8 mouse cellular contexts compared by ENCODE assay signal in the genomic region with DNA sequence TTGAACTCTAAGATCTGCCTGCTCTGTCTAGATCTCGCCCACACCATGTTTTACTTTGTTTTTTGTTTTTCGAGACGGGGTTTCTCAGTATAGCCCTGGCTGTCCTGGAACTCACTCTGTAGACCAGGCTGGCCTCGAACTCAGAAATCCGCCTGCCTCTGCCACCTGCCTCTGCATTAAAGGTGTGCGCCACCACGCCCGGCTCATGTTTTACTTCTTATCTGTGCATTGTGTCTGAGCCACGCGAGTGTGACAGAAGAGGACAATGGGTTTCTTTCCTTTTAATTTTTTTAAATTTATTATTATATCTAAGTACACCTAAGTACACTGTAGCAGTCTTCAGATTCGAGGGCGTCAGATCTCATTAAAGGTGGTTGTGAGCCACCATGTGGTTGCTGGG. TPM values are rescaled to one million over a fixed set of nuclear protein-coding genes. Genes with fewer than 3 reads are reported as not detected.
A peak's percentile ranks its signal among the peaks of the same experiment; 100 is the strongest.
DNase-seq lines count a peak whose midpoint lies in the region; ATAC-seq and TF ChIP-seq lines count a peak whose summit lies in the region.

No protein-coding gene starts in this region.

- peaks cover 43% of the 10 kb centered on the region for H3K79me2 ChIP-seq in C2C12 (ENCODE audit: control insufficient read depth, insufficient read depth)

- H3K79me3 ChIP-seq in C2C12 (ENCODE audit: low read depth), result peaks cover 13% of the 10 kb centered on the region

- H3K4me3 ChIP-seq in C2C12 (ENCODE audit: insufficient read depth, poor library complexity, severe bottlenecking), result peak overlapping the region; percentile 60
- H3K4me3 ChIP-seq in forebrain, postnatal 0 days (ENCODE audit: low read depth, low read length), result peak overlapping the region; percentile 72
- H3K4me3 ChIP-seq in liver, embryonic 14.5 days (ENCODE audit: insufficient read depth in 1 of 2, low read depth in 2 of 2, low read length in 2 of 2), result peak overlapping the region; percentile 82 to 91

- H3K27ac ChIP-seq in forebrain, postnatal 0 days (ENCODE audit: low read depth, low read length), result peak overlapping the region; percentile 91
- H3K27ac ChIP-seq in liver, embryonic 14.5 days, result peak overlapping the region; percentile 21

- H3K4me1 ChIP-seq in forebrain, postnatal 0 days (ENCODE audit: insufficient read depth), result peaks cover 15% of the 10 kb centered on the region
- H3K4me1 ChIP-seq in liver, embryonic 14.5 days (replicated peaks; ENCODE audit: control insufficient read depth in 2 of 2, insufficient read depth in 2 of 2, low read length in 1 of 2), result peaks cover 8 to 11% of the 10 kb centered on the region in 2 experiments

- peak overlapping the region; percentile 91 for H3K4me2 ChIP-seq in forebrain, postnatal 0 days (ENCODE audit: low read depth)
- peak overlapping the region; percentile 78 for H3K4me2 ChIP-seq in liver, embryonic 14.5 days (ENCODE audit: low read depth)

- H3K9me3 ChIP-seq in forebrain, postnatal 0 days (ENCODE audit: low read length), result no peaks in the 10 kb centered on the region
- H3K9me3 ChIP-seq in liver, embryonic 14.5 days (ENCODE audit: control insufficient read depth, low read length), result no peaks in the 10 kb centered on the region

- no peak for ATAC-seq in forebrain, postnatal 0 days
- ATAC-seq in liver, embryonic 14.5 days (ENCODE audit: insufficient read depth), result no peak

- intact Hi-C loops in left cerebral cortex, postnatal 4 days (cut with DNase I), result no loop called here
- intact Hi-C loops in gastrocnemius, postnatal 36 days (cut with DNase I), result loop anchor here (5.0 kb wide), 1 partner anchor 33 kb away; no protein-coding TSS in a partner anchor

- H3ac ChIP-seq in C2C12 (ENCODE audit: control insufficient read depth, insufficient read length, low read depth), result peak overlapping the region; percentile 60

- no peaks in the 10 kb centered on the region for H3K36me3 ChIP-seq in C2C12 (ENCODE audit: control insufficient read depth, insufficient read depth)
- H3K36me3 ChIP-seq in forebrain, postnatal 0 days (ENCODE audit: insufficient read depth), result no peaks in the 10 kb centered on the region
- H3K36me3 ChIP-seq in liver, embryonic 14.5 days (replicated peaks; ENCODE audit: control insufficient read depth, insufficient read depth, low read depth), result no peaks in the 10 kb centered on the region

- no peak for TF ChIP-seq CTCF in C2C12 (IDR thresholded peaks at IDR 0.05; ENCODE audit: control insufficient read depth, insufficient read depth, insufficient read length)
- no peak for TF ChIP-seq CTCF in forebrain, postnatal 0 days (IDR thresholded peaks at IDR 0.05; ENCODE audit: low read depth)
- no peak for TF ChIP-seq CTCF in liver, embryonic 14.5 days (IDR thresholded peaks at IDR 0.05; ENCODE audit: low read depth)

- H3K9ac ChIP-seq in forebrain, postnatal 0 days, result peak overlapping the region; percentile 79
- peak overlapping the region; percentile 73 for H3K9ac ChIP-seq in liver, embryonic 14.5 days (replicated peaks)

- peak; percentile 51 for DNase-seq in cerebellum, adult 9-10 months
- DNase-seq in cerebellum, postnatal 25 days, result no peak
- no peak for DNase-seq in forebrain, postnatal 0 days
- DNase-seq in liver, embryonic 14.5 days (ENCODE audit: low read depth in 3 of 3, low spot score in 3 of 3), result no peak
- DNase-seq in left cerebral cortex, postnatal 4 days, result no peak
- DNase-seq in gastrocnemius, postnatal 36 days, result no peak
- DNase-seq in spleen, postnatal 14 days (ENCODE audit: low spot score in 2 of 2), result no peak

- WGBS in forebrain, postnatal 0 days, result 46% methylated on average over 12 of the region's 12 CpGs
- WGBS in liver, embryonic 14.5 days (ENCODE audit: insufficient replicate concordance), result 33% methylated on average over 12 of the region's 12 CpGs

- TF ChIP-seq EP300 in liver, embryonic 14.5 days (IDR thresholded peaks at IDR 0.05; ENCODE audit: low read depth), result no peak

- H3K27me3 ChIP-seq in C2C12 (ENCODE audit: control insufficient read depth, insufficient read depth, insufficient read length), result no peaks in the 10 kb centered on the region
- no peaks in the 10 kb centered on the region for H3K27me3 ChIP-seq in forebrain, postnatal 0 days (ENCODE audit: insufficient read depth, low read length)
- no peaks in the 10 kb centered on the region for H3K27me3 ChIP-seq in liver, embryonic 14.5 days (ENCODE audit: control insufficient read depth, insufficient read depth, low read length)

TF ChIP-seq in C2C12, 6 proteins besides CTCF, POLR2A, EP300 and RAD21:
- TF ChIP-seq MYOG (IDR thresholded peaks at IDR 0.05; ENCODE audit: control insufficient read depth, extremely low read depth, insufficient read length), result no peak
- TF ChIP-seq FOSL1 (IDR thresholded peaks at IDR 0.05; ENCODE audit: insufficient read depth, low read length, poor library complexity, severe bottlenecking), result no peak
- TF ChIP-seq USF1 (IDR thresholded peaks at IDR 0.05; ENCODE audit: low read depth), result no peak
- no peak for TF ChIP-seq MAX (IDR thresholded peaks at IDR 0.05)
- no peak for TF ChIP-seq CEBPB (IDR thresholded peaks at IDR 0.05; ENCODE audit: low read depth)
- no peak for TF ChIP-seq MYOD1 (IDR thresholded peaks at IDR 0.05; ENCODE audit: control insufficient read depth, insufficient read length, low read depth)
TF ChIP-seq in C2C12: peak in this region for 0.

RNA-seq across cellular contexts. Expression of a gene that starts 0.5 kb away (rescaled TPM):
- 51.8 TPM for polyA plus RNA-seq in C2C12 (2012; fragmentation: generic; extraction: Trizol)
- total RNA-seq in forebrain, postnatal 0 days (2014; rRNA removed), result 16.2 and 21.9 TPM in 2 replicates
- polyA plus RNA-seq in forebrain, postnatal 0 days (2015; fragmentation: Nextera tagmentation; extraction: Ambion mirVana), result 16.1 and 19.5 TPM in 2 replicates
- 14.4 and 16.5 TPM in 2 replicates for polyA plus RNA-seq in liver, embryonic 14.5 days (2012; rRNA removed)
- 11.7 and 16.6 TPM in 2 replicates for polyA plus RNA-seq in liver, embryonic 14.5 days (2014; fragmentation: Nextera tagmentation; extraction: Ambion mirVana)
- 10 to 100 TPM; 48.9 to 50.2 TPM for total RNA-seq in left cerebral cortex, postnatal 4 days (2021)
- total RNA-seq in gastrocnemius, postnatal 36 days (2021), result 10 to 100 TPM; 31.6 to 32.2 TPM

RNA-seq across cellular contexts. Expression of a gene that starts 35.5 kb away (rescaled TPM):
- polyA plus RNA-seq in C2C12 (2012; fragmentation: generic; extraction: Trizol), result 106 TPM
- 52.3 and 65.1 TPM in 2 replicates for total RNA-seq in forebrain, postnatal 0 days (2014; rRNA removed)
- 65.7 and 75.0 TPM in 2 replicates for polyA plus RNA-seq in forebrain, postnatal 0 days (2015; fragmentation: Nextera tagmentation; extraction: Ambion mirVana)
- polyA plus RNA-seq in liver, embryonic 14.5 days (2012; rRNA removed), result 35.9 and 37.3 TPM in 2 replicates
- 48.8 and 50.3 TPM in 2 replicates for polyA plus RNA-seq in liver, embryonic 14.5 days (2014; fragmentation: Nextera tagmentation; extraction: Ambion mirVana)
- total RNA-seq in left cerebral cortex, postnatal 4 days (2021), result 10 to 100 TPM; 45.9 to 47.6 TPM
- 10 to 100 TPM; 16.9 to 17.6 TPM for total RNA-seq in gastrocnemius, postnatal 36 days (2021)

RNA-seq across cellular contexts. Expression of a gene that starts 37.4 kb away (rescaled TPM):
- 18.1 TPM for polyA plus RNA-seq in C2C12 (2012; fragmentation: generic; extraction: Trizol)
- 44.2 and 53.6 TPM in 2 replicates for total RNA-seq in forebrain, postnatal 0 days (2014; rRNA removed)
- 15.4 and 17.2 TPM in 2 replicates for polyA plus RNA-seq in forebrain, postnatal 0 days (2015; fragmentation: Nextera tagmentation; extraction: Ambion mirVana)
- polyA plus RNA-seq in liver, embryonic 14.5 days (2012; rRNA removed), result 5.6 and 5.8 TPM in 2 replicates
- polyA plus RNA-seq in liver, embryonic 14.5 days (2014; fragmentation: Nextera tagmentation; extraction: Ambion mirVana), result 4.9 and 5.8 TPM in 2 replicates
- 10 to 100 TPM; 41.4 to 45.7 TPM for total RNA-seq in left cerebral cortex, postnatal 4 days (2021)
- total RNA-seq in gastrocnemius, postnatal 36 days (2021), result 100 to 1,000 TPM; 152 TPM

RNA-seq across cellular contexts. Expression of a gene that starts 57.0 kb away (rescaled TPM):
- polyA plus RNA-seq in C2C12 (2012; fragmentation: generic; extraction: Trizol), result 2.3 TPM
- 11.0 and 12.8 TPM in 2 replicates for total RNA-seq in forebrain, postnatal 0 days (2014; rRNA removed)
- 8.6 TPM in 2 replicates for polyA plus RNA-seq in forebrain, postnatal 0 days (2015; fragmentation: Nextera tagmentation; extraction: Ambion mirVana)
- polyA plus RNA-seq in liver, embryonic 14.5 days (2012; rRNA removed), result 1.5 and 1.8 TPM in 2 replicates
- polyA plus RNA-seq in liver, embryonic 14.5 days (2014; fragmentation: Nextera tagmentation; extraction: Ambion mirVana), result 2.4 and 2.7 TPM in 2 replicates
- total RNA-seq in left cerebral cortex, postnatal 4 days (2021), result 10 to 100 TPM; 11.1 TPM
- total RNA-seq in gastrocnemius, postnatal 36 days (2021), result under 1 TPM; 0.41 to 0.64 TPM

RNA-seq across cellular contexts. Expression of a gene that starts 57.3 kb away (rescaled TPM):
- 5.8 TPM for polyA plus RNA-seq in C2C12 (2012; fragmentation: generic; extraction: Trizol)
- 1.9 and 2.5 TPM in 2 replicates for total RNA-seq in forebrain, postnatal 0 days (2014; rRNA removed)
- polyA plus RNA-seq in forebrain, postnatal 0 days (2015; fragmentation: Nextera tagmentation; extraction: Ambion mirVana), result 1.2 and 1.5 TPM in 2 replicates
- polyA plus RNA-seq in liver, embryonic 14.5 days (2012; rRNA removed), result 4.9 and 6.8 TPM in 2 replicates
- polyA plus RNA-seq in liver, embryonic 14.5 days (2014; fragmentation: Nextera tagmentation; extraction: Ambion mirVana), result 3.4 and 3.8 TPM in 2 replicates
- total RNA-seq in left cerebral cortex, postnatal 4 days (2021), result 1 to 10 TPM; 3.4 to 3.7 TPM
- total RNA-seq in gastrocnemius, postnatal 36 days (2021), result 1 to 10 TPM; 2.0 to 3.2 TPM
